Mouse (Mus musculus) spleen, postnatal 36 days (tissue): ENCODE data around the gene Psmd13.

Source experiments
- DNase-seq, 2 experiments: peaks; one replicate each; pipeline ENCODE4 v3.0.0; 2022; ENCODE audit warnings: low spot score in 2 of 2, mixed read lengths in 1 of 2

Gene Psmd13

GRCm38 (mm10) chr7:140944236-140944635, 62.5 kb downstream of the Psmd13 start:
- DNase-seq = no peak

GRCm38 (mm10) chr7:140945247-140945646, 63.5 kb downstream of the Psmd13 start:
- no peak for DNase-seq

- no peak for DNase-seq
These were observed 64.5 kb downstream of the Psmd13 start for GRCm38 (mm10) chr7:140946311-140946710.

GRCm38 (mm10) chr7:140946980-140947379, 65.2 kb downstream of the Psmd13 start:
- no peak for DNase-seq

- no peak for DNase-seq
These were observed 66.4 kb downstream of the Psmd13 start for GRCm38 (mm10) chr7:140948161-140948560.
